Mouse (Mus musculus): ENCODE results near the gene Sv2c. TPM values are rescaled to one million over a fixed set of nuclear protein-coding genes. Genes with fewer than 3 reads are reported as not detected.
A peak's percentile ranks its signal among the peaks of the same experiment; 100 is the strongest.
"Not testable (repeated sequence)": the region's sequence is repeated elsewhere in the genome, so short reads cannot be mapped to it uniquely, and the experiment has no call there.

The Sv2c gene
- polyA plus RNA-seq, 1 experiment from 2014 or later, result 1.2 TPM

- H3K36me3 ChIP-seq (ENCODE audit: control insufficient read depth, insufficient read depth), result no peaks in the 10 kb centered on the region
- H3K9me3 ChIP-seq (replicated peaks; ENCODE audit: control insufficient read depth, low read length), result 0 out of 2 replicates have a peak, but pooled peaks cover 3% of the 10 kb centered on the region
- no peak overlapping the region for H3K27ac ChIP-seq (ENCODE audit: low read length)
- H3K4me1 ChIP-seq (ENCODE audit: control insufficient read depth, insufficient read depth, low read length), result no peaks in the 10 kb centered on the region
- H3K4me3 ChIP-seq (ENCODE audit: low read length), result no peak overlapping the region
- no peak for ATAC-seq (replicated peaks; ENCODE audit: extremely low read depth, insufficient read depth, low FRiP score)
- H3K9ac ChIP-seq (ENCODE audit: low read length), result no peak overlapping the region
- no peaks in the 10 kb centered on the region for H3K27me3 ChIP-seq (ENCODE audit: control insufficient read depth, insufficient read depth, low read length)
- no peak overlapping the region for H3K4me2 ChIP-seq (ENCODE audit: low read depth, low read length)
- WGBS, result 39% methylated on average over 2 of the region's 2 CpGs
Observed at GRCm38 (mm10) chr13:95997294-95997693, 135.1 kb downstream of the Sv2c start.

- Histone ChIP-seq H3K27me3 (ENCODE audit: control insufficient read depth, insufficient read depth, low read length) (no peaks in the 10 kb centered on the region), H3K4me1 (ENCODE audit: control insufficient read depth, insufficient read depth, low read length) (no peaks in the 10 kb centered on the region), H3K4me3 (ENCODE audit: low read length) (no peak overlapping the region), H3K9me3 (replicated peaks; ENCODE audit: control insufficient read depth, low read length) (0 out of 2 replicates have a peak, but pooled peaks cover 3% of the 10 kb centered on the region), H3K27ac (ENCODE audit: low read length) (no peak overlapping the region), H3K4me2 (ENCODE audit: low read depth, low read length) (no peak overlapping the region), H3K9ac (ENCODE audit: low read length) (no peak overlapping the region), H3K36me3 (ENCODE audit: control insufficient read depth, insufficient read depth) (no peaks in the 10 kb centered on the region)
- ATAC-seq (replicated peaks; ENCODE audit: extremely low read depth, insufficient read depth, low FRiP score), result no peak
- 77% methylated on average over 27 of the region's 27 CpGs for WGBS
Observed at GRCm38 (mm10) chr13:95994705-95995703, 137.4 kb downstream of the Sv2c start.

GRCm38 (mm10) chr13:95988181-95988580 lies 144.2 kb downstream of the Sv2c start:
- H3K4me2 ChIP-seq (ENCODE audit: low read depth, low read length), result no peak overlapping the region
- no peak overlapping the region for H3K9ac ChIP-seq (ENCODE audit: low read length)
- no peak; the same call in 1 of the 2 replicates for ATAC-seq (replicated peaks; ENCODE audit: extremely low read depth, insufficient read depth, low FRiP score)
- H3K27me3 ChIP-seq (ENCODE audit: control insufficient read depth, insufficient read depth, low read length), result no peaks in the 10 kb centered on the region
- no peak overlapping the region for H3K27ac ChIP-seq (ENCODE audit: low read length)
- H3K4me1 ChIP-seq (ENCODE audit: control insufficient read depth, insufficient read depth, low read length), result no peaks in the 10 kb centered on the region
- no peaks in the 10 kb centered on the region for H3K36me3 ChIP-seq (ENCODE audit: control insufficient read depth, insufficient read depth)
- H3K9me3 ChIP-seq (replicated peaks; ENCODE audit: control insufficient read depth, low read length), result no peaks in the 10 kb centered on the region
- 73% methylated on average over 9 of the region's 9 CpGs for WGBS
- H3K4me3 ChIP-seq (ENCODE audit: low read length), result no peak overlapping the region

DNA sequence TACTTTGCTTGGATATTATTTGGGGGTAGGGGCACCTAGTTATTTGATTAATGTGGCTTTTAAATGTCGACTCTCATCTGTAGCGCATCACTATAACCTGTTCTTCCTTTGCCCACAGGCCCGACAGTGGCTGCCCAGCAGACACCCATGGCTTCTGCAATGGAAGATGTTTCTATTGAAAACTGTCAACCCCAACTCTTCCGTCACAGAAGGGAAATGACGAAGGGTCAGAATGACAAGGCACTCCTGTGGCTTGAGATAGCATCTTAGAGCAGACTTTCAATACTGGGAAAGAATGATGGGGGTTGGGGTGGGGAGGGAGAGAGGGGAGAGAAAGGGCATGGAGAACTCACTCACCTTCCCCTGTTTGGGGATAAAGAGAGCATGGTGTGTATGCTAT lies 145.2 kb downstream of the Sv2c start:
- 63% methylated on average over 5 of the region's 5 CpGs for WGBS
- H3K4me2 ChIP-seq (ENCODE audit: low read depth, low read length), result no peak overlapping the region
- no peaks in the 10 kb centered on the region for H3K36me3 ChIP-seq (ENCODE audit: control insufficient read depth, insufficient read depth)
- H3K27ac ChIP-seq (ENCODE audit: low read length), result no peak overlapping the region
- H3K4me1 ChIP-seq (ENCODE audit: control insufficient read depth, insufficient read depth, low read length), result peaks cover 4% of the 10 kb centered on the region
- H3K9ac ChIP-seq (ENCODE audit: low read length), result no peak overlapping the region
- H3K4me3 ChIP-seq (ENCODE audit: low read length), result no peak overlapping the region
- no peaks in the 10 kb centered on the region for H3K9me3 ChIP-seq (replicated peaks; ENCODE audit: control insufficient read depth, low read length)
- no peaks in the 10 kb centered on the region for H3K27me3 ChIP-seq (ENCODE audit: control insufficient read depth, insufficient read depth, low read length)
- no peak for ATAC-seq (replicated peaks; ENCODE audit: extremely low read depth, insufficient read depth, low FRiP score)

GRCm38 (mm10) chr13:95986375-95986774 lies 146.0 kb downstream of the Sv2c start:
- Histone ChIP-seq H3K9ac (ENCODE audit: low read length) (no peak overlapping the region), H3K27me3 (ENCODE audit: control insufficient read depth, insufficient read depth, low read length) (no peaks in the 10 kb centered on the region), H3K4me2 (ENCODE audit: low read depth, low read length) (no peak overlapping the region), H3K9me3 (replicated peaks; ENCODE audit: control insufficient read depth, low read length) (no peaks in the 10 kb centered on the region), H3K4me1 (ENCODE audit: control insufficient read depth, insufficient read depth, low read length) (peaks cover 4% of the 10 kb centered on the region), H3K4me3 (ENCODE audit: low read length) (no peak overlapping the region), H3K36me3 (ENCODE audit: control insufficient read depth, insufficient read depth) (no peaks in the 10 kb centered on the region), H3K27ac (ENCODE audit: low read length) (no peak overlapping the region)
- WGBS, result 70% methylated on average over 13 of the region's 13 CpGs
- no peak for ATAC-seq (replicated peaks; ENCODE audit: extremely low read depth, insufficient read depth, low FRiP score)

- H3K4me1 ChIP-seq (ENCODE audit: control insufficient read depth, insufficient read depth, low read length), result no peaks in the 10 kb centered on the region
- H3K4me2 ChIP-seq (ENCODE audit: low read depth, low read length), result no peak overlapping the region
- no peak overlapping the region for H3K9ac ChIP-seq (ENCODE audit: low read length)
- ATAC-seq (replicated peaks; ENCODE audit: extremely low read depth, insufficient read depth, low FRiP score), result no peak
- WGBS, result 86% methylated on average over 10 of the region's 10 CpGs
- no peaks in the 10 kb centered on the region for H3K9me3 ChIP-seq (replicated peaks; ENCODE audit: control insufficient read depth, low read length)
- no peak overlapping the region for H3K4me3 ChIP-seq (ENCODE audit: low read length)
- H3K27ac ChIP-seq (ENCODE audit: low read length), result no peak overlapping the region
- H3K27me3 ChIP-seq (ENCODE audit: control insufficient read depth, insufficient read depth, low read length), result no peaks in the 10 kb centered on the region
- H3K36me3 ChIP-seq (ENCODE audit: control insufficient read depth, insufficient read depth), result no peaks in the 10 kb centered on the region
Observed at GRCm38 (mm10) chr13:95975225-95975624, 157.2 kb downstream of the Sv2c start.

GRCm38 (mm10) chr13:95974106-95974505 lies 158.3 kb downstream of the Sv2c start:
- Histone ChIP-seq H3K4me1 (ENCODE audit: control insufficient read depth, insufficient read depth, low read length) (no peaks in the 10 kb centered on the region), H3K4me2 (ENCODE audit: low read depth, low read length) (no peak overlapping the region), H3K27ac (ENCODE audit: low read length) (no peak overlapping the region), H3K9me3 (replicated peaks; ENCODE audit: control insufficient read depth, low read length) (no peaks in the 10 kb centered on the region), H3K36me3 (ENCODE audit: control insufficient read depth, insufficient read depth) (no peaks in the 10 kb centered on the region), H3K9ac (ENCODE audit: low read length) (no peak overlapping the region), H3K4me3 (ENCODE audit: low read length) (no peak overlapping the region), H3K27me3 (ENCODE audit: control insufficient read depth, insufficient read depth, low read length) (no peaks in the 10 kb centered on the region)
- ATAC-seq (replicated peaks; ENCODE audit: extremely low read depth, insufficient read depth, low FRiP score), result no peak
- 82% methylated on average over 11 of the region's 11 CpGs for WGBS

- H3K9ac ChIP-seq (ENCODE audit: low read length), result no peak overlapping the region
- 49% methylated on average over 11 of the region's 11 CpGs for WGBS
- no peaks in the 10 kb centered on the region for H3K27me3 ChIP-seq (ENCODE audit: control insufficient read depth, insufficient read depth, low read length)
- ATAC-seq (replicated peaks; ENCODE audit: extremely low read depth, insufficient read depth, low FRiP score), result peak; percentile 70
- H3K27ac ChIP-seq (ENCODE audit: low read length), result no peak overlapping the region
- H3K4me3 ChIP-seq (ENCODE audit: low read length), result no peak overlapping the region
- no peaks in the 10 kb centered on the region for H3K4me1 ChIP-seq (ENCODE audit: control insufficient read depth, insufficient read depth, low read length)
- no peaks in the 10 kb centered on the region for H3K36me3 ChIP-seq (ENCODE audit: control insufficient read depth, insufficient read depth)
- H3K9me3 ChIP-seq (replicated peaks; ENCODE audit: control insufficient read depth, low read length), result no peaks in the 10 kb centered on the region
- H3K4me2 ChIP-seq (ENCODE audit: low read depth, low read length), result no peak overlapping the region
Observed at GRCm38 (mm10) chr13:95973368-95973958, 158.9 kb downstream of the Sv2c start.

DNA sequence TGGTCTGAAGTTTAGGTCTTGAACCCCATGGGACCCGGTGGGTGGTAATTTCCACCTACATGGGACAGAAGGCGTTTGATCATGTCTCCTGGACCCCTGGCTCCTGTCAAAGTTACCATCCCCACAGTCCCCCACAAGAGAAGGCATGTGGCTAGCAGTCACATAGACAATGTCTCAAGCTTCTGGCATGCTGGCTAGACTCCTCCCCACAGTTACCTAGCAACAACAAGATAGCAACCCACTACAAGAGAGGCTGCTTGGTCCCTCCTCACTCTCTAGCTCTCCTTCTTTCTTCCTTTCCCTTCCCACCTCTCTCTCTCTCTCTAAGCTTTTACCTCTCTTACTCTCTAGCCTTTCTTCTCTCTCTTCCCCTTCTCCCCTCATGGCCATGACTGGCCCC lies 164.3 kb downstream of the Sv2c start:
- not testable (repeated sequence) for ATAC-seq (replicated peaks; ENCODE audit: extremely low read depth, insufficient read depth, low FRiP score); H3K27me3 ChIP-seq (ENCODE audit: control insufficient read depth, insufficient read depth, low read length); H3K4me2 ChIP-seq (ENCODE audit: low read depth, low read length); H3K4me3 ChIP-seq (ENCODE audit: low read length); H3K36me3 ChIP-seq (ENCODE audit: control insufficient read depth, insufficient read depth); H3K27ac ChIP-seq (ENCODE audit: low read length); H3K9ac ChIP-seq (ENCODE audit: low read length); H3K4me1 ChIP-seq (ENCODE audit: control insufficient read depth, insufficient read depth, low read length); H3K9me3 ChIP-seq (replicated peaks; ENCODE audit: control insufficient read depth, low read length)
- WGBS, result 88% methylated on average over 2 of the region's 2 CpGs
